Mouse (Mus musculus): ENCODE data around the gene Gm595.

GRCm38 (mm10) chrX:48896803-48897202, 19.3 kb upstream of the Gm595 start:
- no peak for TF ChIP-seq TAL1 (IDR thresholded peaks at IDR 0.05; ENCODE audit: low read length)
- TF ChIP-seq GATA1 (IDR thresholded peaks at IDR 0.05; ENCODE audit: low read length) = no peak
